Mouse (Mus musculus) spleen, adult 2 months (tissue): ENCODE measurements at regions not wholly inside any gene's neighbourhood (a gene's known extent, or its start where the extent isn't known, plus 50 kb on each side); places are given as distances from the start of the nearest gene placed in this dataset.

Source experiments
- DNase-seq, 2 experiments: peaks; one replicate each; pipeline versions ENCODE4 v3.0.0 to v3.0.0-alpha.2; 2012 to 2021; ENCODE audit warnings: low spot score in 2 of 2, low read depth in 1 of 2
- H3K27ac ChIP-seq: fragments of 200-500 bp; 2 replicates; pipeline ENCODE4 v1.5.1; 2012; ENCODE audit warnings: low read length, inconsistent platforms; ENCODE audit not compliant: insufficient read depth
- H3K27me3 ChIP-seq: fragments of 200-500 bp; 2 replicates; pipeline ENCODE4 v1.6.1; 2012; ENCODE audit warnings: mild to moderate bottlenecking, moderate library complexity, low read length, inconsistent platforms; ENCODE audit not compliant: control insufficient read depth, insufficient read depth
- H3K36me3 ChIP-seq: fragments of 200-500 bp; 2 replicates; pipeline ENCODE4 v1.6.1; 2012; ENCODE audit warnings: mild to moderate bottlenecking, low read length, inconsistent platforms; ENCODE audit not compliant: control insufficient read depth, insufficient read depth
- H3K4me1 ChIP-seq: fragments of 200-500 bp; 2 replicates; pipeline ENCODE4 v1.6.1; 2011; ENCODE audit warnings: inconsistent platforms; ENCODE audit not compliant: control insufficient read depth, insufficient read depth, insufficient read length
- H3K4me3 ChIP-seq: fragments of 200-500 bp; 2 replicates; pipeline ENCODE4 v1.5.1; 2011; ENCODE audit warnings: mild to moderate bottlenecking, inconsistent platforms; ENCODE audit not compliant: insufficient read depth, insufficient read length; ENCODE audit errors: extremely low read depth
- CTCF ChIP-seq: fragments of 200-500 bp; IDR thresholded peaks from 2 replicates; pipeline ENCODE4 v1.5.1; 2011; ENCODE audit warnings: mild to moderate bottlenecking, inconsistent platforms; ENCODE audit not compliant: insufficient read depth, insufficient read length, insufficient replicate concordance; ENCODE audit errors: extremely low read depth
- POLR2A ChIP-seq: fragments of 200-500 bp; IDR thresholded peaks from 2 replicates; pipeline ENCODE4 v1.6.1; 2011; ENCODE audit warnings: low read depth, low read length, inconsistent platforms
- WGBS: fragments of 180-500 bp; shearing (Covaris S2); methylation state at CpG from one replicate; pipeline ENCODE4 v1.1.7; 2018; 5-methylcytosine and 5-hydroxymethylcytosine counted together

DNA sequence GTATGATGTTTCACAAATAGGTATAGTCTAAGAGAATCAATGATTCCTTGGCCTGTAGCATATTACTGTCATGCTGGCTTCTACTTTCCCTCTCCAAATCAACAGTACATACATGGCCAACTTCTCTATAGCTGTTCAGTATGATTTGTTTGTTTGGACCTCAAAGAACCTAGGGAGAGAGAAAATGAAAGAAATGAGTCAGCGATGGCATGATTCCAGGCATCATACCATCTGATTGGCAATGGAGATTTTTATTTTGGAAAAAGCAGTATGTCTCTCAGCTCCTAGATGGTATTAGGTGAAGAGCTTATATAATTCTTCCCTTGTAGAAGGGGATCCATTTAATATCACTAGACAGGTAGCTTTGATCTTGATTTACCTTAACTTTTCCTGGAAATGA, 519.1 kb downstream of the Gm9195 start:
- no peak for TF ChIP-seq CTCF
- no peak for TF ChIP-seq POLR2A
- no peak for DNase-seq
- WGBS: 92% methylated on average over 1 of the region's 1 CpGs
- no peak overlapping the region for H3K27ac ChIP-seq
- H3K4me1 ChIP-seq: no peaks in the 10 kb centered on the region
- no peaks in the 10 kb centered on the region for H3K27me3 ChIP-seq
- no peaks in the 10 kb centered on the region for H3K36me3 ChIP-seq
- no peak overlapping the region for H3K4me3 ChIP-seq

DNA sequence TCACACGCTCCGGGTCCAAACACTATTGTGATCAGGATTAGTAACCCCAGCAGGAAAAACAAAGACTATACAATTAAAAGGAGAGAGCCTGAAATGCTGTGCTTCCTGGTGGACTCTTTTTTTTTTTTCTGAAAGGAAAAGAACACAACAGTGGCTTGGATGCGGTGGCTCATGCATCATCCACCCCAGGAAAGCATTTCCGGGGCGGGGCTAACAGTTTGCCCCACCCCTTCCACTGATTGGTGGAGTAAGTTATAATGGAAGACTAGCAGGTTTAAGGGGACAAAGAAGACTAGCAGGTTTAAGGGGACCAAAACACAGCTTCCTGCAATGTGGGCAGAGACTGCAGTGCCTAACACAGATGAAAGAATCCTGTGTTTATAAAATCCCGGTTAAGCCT, 524.0 kb downstream of the Gm9195 start:
- Histone ChIP-seq H3K4me1 (no peaks in the 10 kb centered on the region), H3K36me3 (no peaks in the 10 kb centered on the region), H3K27me3 (no peaks in the 10 kb centered on the region), H3K27ac (no peak overlapping the region), H3K4me3 (no peak overlapping the region)
- TF ChIP-seq CTCF (no peak), POLR2A (no peak)
- WGBS: 38% methylated on average over 6 of the region's 6 CpGs
- DNase-seq: no peak

DNA sequence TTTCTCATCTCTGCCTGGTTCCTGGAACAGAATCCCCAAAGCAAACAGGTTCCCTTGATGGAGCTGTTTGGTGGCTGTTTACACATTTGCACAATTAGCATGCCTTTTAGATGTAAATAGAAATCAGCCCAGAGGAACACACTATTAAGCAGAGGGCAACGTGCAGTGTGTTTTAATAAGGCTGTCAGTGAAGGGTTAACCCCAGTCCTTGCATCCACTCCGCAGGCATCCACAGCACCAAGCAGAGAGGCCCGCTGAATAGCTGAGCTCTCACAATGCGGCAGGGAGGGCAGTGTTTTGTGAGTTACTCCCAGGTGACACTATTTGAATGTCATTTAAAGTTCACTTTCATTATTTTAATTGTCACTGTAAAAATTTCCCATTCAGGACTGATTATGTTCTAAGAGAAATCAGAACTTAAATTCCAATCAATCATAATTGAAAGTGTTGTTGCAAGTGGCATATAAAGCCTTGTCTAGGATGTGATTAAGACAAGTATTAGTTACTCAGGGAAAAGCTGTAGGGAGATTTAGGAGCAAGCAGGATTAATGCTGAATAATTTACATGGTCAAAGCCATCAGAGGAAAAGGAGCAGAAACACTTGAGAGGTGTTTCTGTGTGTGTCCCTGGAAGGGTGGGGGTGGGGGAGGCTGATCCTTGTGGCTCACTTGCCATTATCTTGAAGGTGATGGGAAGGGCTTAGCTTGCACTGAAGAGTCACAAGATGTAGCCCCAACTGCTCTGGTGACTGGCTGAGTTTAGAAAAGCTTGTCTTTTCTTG, 528.1 kb downstream of the Gm9195 start:
- Histone ChIP-seq H3K27me3 (no peaks in the 10 kb centered on the region), H3K36me3 (no peaks in the 10 kb centered on the region), H3K4me3 (no peak overlapping the region), H3K27ac (no peak overlapping the region), H3K4me1 (no peaks in the 10 kb centered on the region)
- 36% methylated on average over 4 of the region's 4 CpGs for WGBS
- DNase-seq: no peak
- TF ChIP-seq CTCF: no peak
- no peak for TF ChIP-seq POLR2A

DNA sequence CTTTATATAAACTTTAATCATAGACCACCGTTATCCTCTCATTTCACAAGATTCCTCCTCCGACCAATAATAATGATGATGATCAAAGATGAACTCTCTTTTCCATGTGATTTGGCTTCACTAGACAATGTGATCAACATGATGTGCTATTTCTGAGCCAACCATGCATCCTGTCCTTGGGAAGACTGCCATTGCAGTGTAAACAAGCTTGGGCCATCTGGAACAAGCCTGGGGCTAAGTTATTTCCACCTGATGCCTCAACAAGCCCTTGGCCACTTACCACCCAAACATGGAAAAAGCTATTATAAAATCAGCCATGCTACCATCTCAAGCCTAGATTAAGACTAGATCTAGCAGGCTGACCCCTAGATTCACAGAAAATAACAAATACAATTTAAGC, 542.9 kb downstream of the Gm9195 start:
- Histone ChIP-seq H3K27me3 (no peaks in the 10 kb centered on the region), H3K27ac (no peak overlapping the region), H3K4me1 (no peaks in the 10 kb centered on the region), H3K36me3 (no peaks in the 10 kb centered on the region), H3K4me3 (no peak overlapping the region)
- 85% methylated on average over 2 of the region's 2 CpGs for WGBS
- TF ChIP-seq CTCF (no peak), POLR2A (no peak)
- no peak for DNase-seq

DNA sequence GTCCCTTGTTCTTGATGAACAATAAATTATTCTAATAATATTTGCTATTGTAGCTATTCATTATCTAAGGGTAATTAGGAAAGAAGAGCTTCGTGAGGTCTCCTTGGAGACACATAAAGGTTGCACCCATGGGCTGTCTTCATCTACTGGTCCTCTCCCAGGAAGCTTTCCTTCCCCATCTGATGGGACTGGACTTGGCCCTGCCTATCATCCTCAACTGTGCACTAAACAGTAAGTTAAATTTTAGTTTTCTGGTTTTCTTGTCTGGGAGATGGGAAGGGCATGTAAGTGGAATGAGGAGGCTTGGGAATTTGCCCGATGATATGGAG, 554.5 kb downstream of the Gm9195 start:
- Histone ChIP-seq H3K4me1 (no peaks in the 10 kb centered on the region), H3K4me3 (no peak overlapping the region), H3K27me3 (no peaks in the 10 kb centered on the region), H3K36me3 (no peaks in the 10 kb centered on the region), H3K27ac (no peak overlapping the region)
- TF ChIP-seq CTCF: no peak
- no peak for TF ChIP-seq POLR2A
- DNase-seq: no peak
- 81% methylated on average over 2 of the region's 2 CpGs for WGBS

DNA sequence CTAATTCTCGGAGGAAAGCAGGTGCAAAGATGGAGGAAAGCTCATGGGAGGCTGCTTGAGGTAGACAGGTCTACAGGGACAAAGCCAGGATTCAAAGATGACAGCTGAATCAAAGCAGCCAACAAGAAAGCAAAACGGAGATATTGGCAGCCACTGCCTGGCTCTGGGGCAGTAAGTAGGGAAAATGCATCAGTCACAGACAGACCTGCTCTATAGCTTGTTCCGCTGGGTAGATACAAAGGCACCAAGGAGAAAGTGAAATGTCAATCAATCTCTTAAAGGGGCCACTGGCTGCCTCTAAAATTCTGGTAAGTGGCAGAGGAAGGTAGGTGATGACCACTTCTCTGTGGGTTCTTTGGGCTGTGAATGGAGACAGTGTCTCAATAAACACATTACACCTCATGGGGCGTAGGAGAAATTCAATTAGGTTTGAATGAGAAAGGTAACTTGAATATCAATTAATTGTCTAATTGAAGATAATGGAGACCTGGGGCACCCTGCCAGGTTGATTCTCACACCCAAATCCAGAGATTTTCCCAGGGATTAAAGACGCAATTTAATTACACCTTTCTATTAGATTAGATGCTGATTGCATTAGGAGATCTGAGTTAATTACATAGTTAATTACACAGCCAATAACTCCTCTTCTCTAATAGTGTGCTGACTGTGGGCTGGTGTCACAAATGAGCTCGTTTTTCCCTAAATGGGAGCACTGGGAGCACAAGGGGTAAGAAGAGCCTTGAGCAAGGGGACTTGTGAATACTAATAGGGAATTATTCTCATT, 555.1 kb downstream of the Gm9195 start:
- TF ChIP-seq POLR2A (no peak), CTCF (no peak)
- no peaks in the 10 kb centered on the region for H3K4me1 ChIP-seq
- H3K27ac ChIP-seq: no peak overlapping the region
- WGBS: 72% methylated on average over 6 of the region's 6 CpGs
- no peaks in the 10 kb centered on the region for H3K36me3 ChIP-seq
- no peak for DNase-seq
- H3K4me3 ChIP-seq: no peak overlapping the region
- no peaks in the 10 kb centered on the region for H3K27me3 ChIP-seq

DNA sequence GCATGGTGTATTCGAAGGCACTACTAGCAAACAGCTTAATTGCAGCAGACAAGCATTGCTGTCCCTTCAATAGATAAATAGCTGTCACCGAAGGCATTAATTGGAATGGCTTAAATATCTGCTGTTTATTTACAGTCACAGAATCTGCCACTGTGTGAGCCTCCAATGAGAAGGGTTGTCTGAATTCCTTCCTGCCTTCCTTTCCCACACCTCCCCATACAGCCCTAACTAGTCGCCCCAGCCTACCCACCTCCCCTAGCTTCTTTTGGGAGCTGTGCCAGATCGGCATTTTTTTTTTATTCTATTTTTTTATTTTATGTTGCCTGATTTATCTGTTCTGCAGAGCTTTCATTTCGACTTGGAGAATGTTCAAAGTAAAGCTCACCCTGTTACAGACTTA, 575.7 kb downstream of the Gm9195 start:
- Histone ChIP-seq H3K27ac (no peak overlapping the region), H3K4me3 (no peak overlapping the region), H3K4me1 (no peaks in the 10 kb centered on the region), H3K36me3 (no peaks in the 10 kb centered on the region), H3K27me3 (no peaks in the 10 kb centered on the region)
- no peak for DNase-seq
- TF ChIP-seq POLR2A (no peak), CTCF (no peak)
- WGBS: 66% methylated on average over 5 of the region's 5 CpGs
